Mouse (Mus musculus): ENCODE results near the gene Plxdc1. TPM values are rescaled to one million over a fixed set of nuclear protein-coding genes. Genes with fewer than 3 reads are reported as not detected.

The Plxdc1 gene
- polyA plus RNA-seq, 1 experiment from 2014 or later = not detected

GRCm38 (mm10) chr11:97995564-97996288, 9.5 kb upstream of the Plxdc1 start, which contains the start of gene Arl5c:
Gene Arl5c, minus strand, starts transcription at chr11:97996181.
- Histone ChIP-seq H3K4me3 (peak within 1 kb of the TSS; percentile 66), H3K4me1 (peaks cover 26% of the 10 kb centered on the region), H3K9me3 (no peaks in the 10 kb centered on the region), H3K27ac (0 out of 2 replicates have a peak within 1 kb of the TSS, but pooled peaks have one; percentile 52), H3K36me3 (no peaks in the 10 kb centered on the region), H3K27me3 (ENCODE audit: insufficient read depth, poor library complexity, severe bottlenecking) (peaks cover 69% of the 10 kb centered on the region)
- 1% methylated on average over 26 of the region's 26 CpGs for WGBS
- DNase-seq (ENCODE audit: low spot score) = no peak

GRCm38 (mm10) chr11:97994539-97995100, 8.4 kb upstream of the Plxdc1 start:
- Histone ChIP-seq H3K4me1 (peaks cover 29% of the 10 kb centered on the region), H3K4me3 (peak overlapping the region; percentile 66), H3K9me3 (no peaks in the 10 kb centered on the region), H3K27me3 (ENCODE audit: insufficient read depth, poor library complexity, severe bottlenecking) (peaks cover 66% of the 10 kb centered on the region), H3K27ac (no peak overlapping the region), H3K36me3 (no peaks in the 10 kb centered on the region)
- WGBS = 2% methylated on average over 13 of the region's 13 CpGs
- peak; percentile 87 for DNase-seq (ENCODE audit: low spot score)

- peak overlapping the region; percentile 94 for H3K4me3 ChIP-seq
- H3K36me3 ChIP-seq = no peaks in the 10 kb centered on the region
- H3K9me3 ChIP-seq = no peaks in the 10 kb centered on the region
- H3K4me1 ChIP-seq = peaks cover 33% of the 10 kb centered on the region
- DNase-seq (ENCODE audit: low spot score) = peak; percentile 95
- peak overlapping the region; percentile 90 for H3K27ac ChIP-seq
- peaks cover 54% of the 10 kb centered on the region for H3K27me3 ChIP-seq (ENCODE audit: insufficient read depth, poor library complexity, severe bottlenecking)
- WGBS = under 1% methylated on average over 26 of the region's 26 CpGs
Measured at GRCm38 (mm10) chr11:97988530-97989096, 2.4 kb upstream of the Plxdc1 start.

- under 1% methylated on average over 42 of the region's 42 CpGs for WGBS
Measured at GRCm38 (mm10) chr11:97987551-97988526, 1.6 kb upstream of the Plxdc1 start.

GRCm38 (mm10) chr11:97986738-97987465, 658 bp upstream of the Plxdc1 start:
- H3K9me3 ChIP-seq = no peaks in the 10 kb centered on the region
- peak overlapping the region; percentile 69; the same call in 1 of the 2 replicates for H3K27ac ChIP-seq
- peaks cover 33% of the 10 kb centered on the region for H3K4me1 ChIP-seq
- peak overlapping the region; percentile 94 for H3K4me3 ChIP-seq
- DNase-seq (ENCODE audit: low spot score) = no peak
- 26% methylated on average over 17 of the region's 17 CpGs for WGBS
- no peaks in the 10 kb centered on the region for H3K36me3 ChIP-seq
- peaks cover 58% of the 10 kb centered on the region for H3K27me3 ChIP-seq (ENCODE audit: insufficient read depth, poor library complexity, severe bottlenecking)

More at GRCm38 (mm10) chr11:97987551-97988526, 1.6 kb upstream of the Plxdc1 start:
- Histone ChIP-seq H3K4me1 (peaks cover 33% of the 10 kb centered on the region), H3K4me3 (peak overlapping the region; percentile 94), H3K27me3 (ENCODE audit: insufficient read depth, poor library complexity, severe bottlenecking) (peaks cover 62% of the 10 kb centered on the region), H3K27ac (peak overlapping the region; percentile 90), H3K9me3 (no peaks in the 10 kb centered on the region), H3K36me3 (no peaks in the 10 kb centered on the region)
- DNase-seq (ENCODE audit: low spot score) = peak; percentile 97

- H3K27me3 ChIP-seq (ENCODE audit: insufficient read depth, poor library complexity, severe bottlenecking) = peaks cover 66% of the 10 kb centered on the region
- H3K27ac ChIP-seq = no peak overlapping the region
- no peaks in the 10 kb centered on the region for H3K9me3 ChIP-seq
- H3K4me3 ChIP-seq = no peak overlapping the region
- DNase-seq (ENCODE audit: low spot score) = no peak
- 75% methylated on average over 1 of the region's 1 CpGs for WGBS
- peaks cover 22% of the 10 kb centered on the region for H3K4me1 ChIP-seq
- H3K36me3 ChIP-seq = no peaks in the 10 kb centered on the region
Measured at GRCm38 (mm10) chr11:97983983-97984382, 2.3 kb downstream of the Plxdc1 start.

- Histone ChIP-seq H3K4me1 (peaks cover 22% of the 10 kb centered on the region), H3K36me3 (no peaks in the 10 kb centered on the region), H3K9me3 (no peaks in the 10 kb centered on the region), H3K4me3 (no peak overlapping the region), H3K27me3 (ENCODE audit: insufficient read depth, poor library complexity, severe bottlenecking) (peaks cover 67% of the 10 kb centered on the region), H3K27ac (no peak overlapping the region)
- WGBS = 92% methylated on average over 3 of the region's 3 CpGs
- DNase-seq (ENCODE audit: low spot score) = no peak
Measured at GRCm38 (mm10) chr11:97983506-97983905, 2.7 kb downstream of the Plxdc1 start.

- Histone ChIP-seq H3K9me3 (no peaks in the 10 kb centered on the region), H3K4me1 (peaks cover 22% of the 10 kb centered on the region), H3K27me3 (ENCODE audit: insufficient read depth, poor library complexity, severe bottlenecking) (peaks cover 75% of the 10 kb centered on the region), H3K27ac (no peak overlapping the region), H3K4me3 (no peak overlapping the region), H3K36me3 (no peaks in the 10 kb centered on the region)
- DNase-seq (ENCODE audit: low spot score) = no peak
- WGBS = 84% methylated on average over 9 of the region's 9 CpGs
Measured at GRCm38 (mm10) chr11:97982721-97983120, 3.5 kb downstream of the Plxdc1 start.

GRCm38 (mm10) chr11:97980531-97980966, 5.7 kb downstream of the Plxdc1 start:
- Histone ChIP-seq H3K4me3 (no peak overlapping the region), H3K9me3 (no peaks in the 10 kb centered on the region), H3K36me3 (no peaks in the 10 kb centered on the region), H3K27me3 (ENCODE audit: insufficient read depth, poor library complexity, severe bottlenecking) (peaks cover 69% of the 10 kb centered on the region), H3K4me1 (0 out of 2 replicates have a peak, but pooled peaks cover 7% of the 10 kb centered on the region), H3K27ac (no peak overlapping the region)
- DNase-seq (ENCODE audit: low spot score) = no peak
- WGBS = 61% methylated on average over 9 of the region's 9 CpGs

- WGBS = 65% methylated on average over 10 of the region's 10 CpGs
- H3K27ac ChIP-seq = no peak overlapping the region
- H3K4me1 ChIP-seq = 0 out of 2 replicates have a peak, but pooled peaks cover 7% of the 10 kb centered on the region
- no peaks in the 10 kb centered on the region for H3K36me3 ChIP-seq
- H3K4me3 ChIP-seq = no peak overlapping the region
- no peaks in the 10 kb centered on the region for H3K9me3 ChIP-seq
- peaks cover 66% of the 10 kb centered on the region for H3K27me3 ChIP-seq (ENCODE audit: insufficient read depth, poor library complexity, severe bottlenecking)
- DNase-seq (ENCODE audit: low spot score) = no peak
Measured at GRCm38 (mm10) chr11:97979824-97980495, 6.3 kb downstream of the Plxdc1 start.

GRCm38 (mm10) chr11:97978392-97978791, 7.9 kb downstream of the Plxdc1 start:
- H3K27me3 ChIP-seq (ENCODE audit: insufficient read depth, poor library complexity, severe bottlenecking) = peaks cover 50% of the 10 kb centered on the region
- 0 out of 2 replicates have a peak, but pooled peaks cover 7% of the 10 kb centered on the region for H3K4me1 ChIP-seq
- no peak overlapping the region for H3K4me3 ChIP-seq
- H3K9me3 ChIP-seq = no peaks in the 10 kb centered on the region
- WGBS = 79% methylated on average over 13 of the region's 13 CpGs
- no peak for DNase-seq (ENCODE audit: low spot score)
- no peak overlapping the region for H3K27ac ChIP-seq
- H3K36me3 ChIP-seq = no peaks in the 10 kb centered on the region
